Mouse (Mus musculus) limb, embryonic 12.5 days (tissue): Measurements from ENCODE around the gene Tbc1d16. TPM values are rescaled to one million over a fixed set of nuclear protein-coding genes. Genes with fewer than 3 reads are reported as not detected.

Experiments used
- ATAC-seq: fragments of 200-750 bp; cut with Nextera tagmentation; 2 replicates; pipeline ENCODE4 v1.8.0; 2017; ENCODE audit warnings: low read depth, moderate TSS enrichment; ENCODE audit not compliant: insufficient number of reproducible peaks, insufficient read depth, low FRiP score, low TSS enrichment
- H3K27ac ChIP-seq: fragments of 300-500 bp; sonication (generic); 2 replicates; pipeline ENCODE4 v1.5.1; 2016; ENCODE audit warnings: mild to moderate bottlenecking, moderate library complexity
- H3K27me3 ChIP-seq: fragments of 300-500 bp; sonication (generic); 2 replicates; pipeline ENCODE4 v1.6.1; 2016; ENCODE audit warnings: mild to moderate bottlenecking, moderate library complexity
- H3K36me3 ChIP-seq: fragments of 300-500 bp; sonication (generic); 2 replicates; pipeline ENCODE4 v1.6.1; 2016; ENCODE audit warnings: mild to moderate bottlenecking, moderate library complexity
- H3K4me1 ChIP-seq: fragments of 300-500 bp; sonication (generic); replicated peaks from 2 replicates; pipeline ENCODE4 v1.6.1; 2016
- H3K4me2 ChIP-seq: fragments of 300-500 bp; sonication (generic); 2 replicates; pipeline ENCODE4 v1.6.1; 2016; ENCODE audit warnings: mild to moderate bottlenecking, moderate library complexity
- H3K4me3 ChIP-seq: fragments of 300-500 bp; sonication (generic); replicated peaks from 2 replicates; pipeline ENCODE4 v1.5.1; 2016; ENCODE audit warnings: mild to moderate bottlenecking
- H3K9ac ChIP-seq: fragments of 300-500 bp; sonication (generic); replicated peaks from 2 replicates; pipeline ENCODE4 v1.6.1; 2016; ENCODE audit warnings: mild to moderate bottlenecking, moderate library complexity
- H3K9me3 ChIP-seq: fragments of 300-500 bp; sonication (generic); 2 replicates; pipeline ENCODE4 v1.6.1; 2016; ENCODE audit warnings: mild to moderate bottlenecking, moderate library complexity
- WGBS: fragments of 180-500 bp; shearing (Covaris S2); methylation state at CpG from one replicate; pipeline ENCODE4 v1.1.7; 2016; 5-methylcytosine and 5-hydroxymethylcytosine counted together
- polyA plus RNA-seq: library from polyadenylated mRNA; unstranded; fragments of >200 nt; fragmentation: Nextera tagmentation; extraction: Ambion mirVana; gene quantifications from 2 replicates; pipeline ENCODE4 v1.2.1, GENCODE M21; 2016

Gene Tbc1d16
- polyA plus RNA-seq, 1 experiment from 2014 or later, result 22.2 TPM

GRCm38 (mm10) chr11:119152321-119152831, 75.9 kb downstream of the Tbc1d16 start:
- ATAC-seq, result no peak
- no peak overlapping the region for H3K4me2 ChIP-seq
- peaks cover 17% of the 10 kb centered on the region for H3K27me3 ChIP-seq
- H3K36me3 ChIP-seq, result peaks cover 89% of the 10 kb centered on the region
- H3K9me3 ChIP-seq, result no peaks in the 10 kb centered on the region
- no peak overlapping the region for H3K9ac ChIP-seq
- no peak overlapping the region for H3K4me3 ChIP-seq
- 0 out of 2 replicates have a peak overlapping the region, but pooled peaks have one; percentile 37 for H3K27ac ChIP-seq
- 38% methylated on average over 14 of the region's 14 CpGs for WGBS
- peaks cover 33% of the 10 kb centered on the region for H3K4me1 ChIP-seq

GRCm38 (mm10) chr11:119151073-119151607, 77.2 kb downstream of the Tbc1d16 start:
- Histone ChIP-seq H3K27ac (no peak overlapping the region), H3K9me3 (no peaks in the 10 kb centered on the region), H3K4me1 (peaks cover 21% of the 10 kb centered on the region), H3K9ac (no peak overlapping the region), H3K27me3 (peaks cover 12% of the 10 kb centered on the region), H3K36me3 (peaks cover 88% of the 10 kb centered on the region), H3K4me3 (no peak overlapping the region), H3K4me2 (no peak overlapping the region)
- 87% methylated on average over 10 of the region's 10 CpGs for WGBS
- no peak for ATAC-seq

DNA sequence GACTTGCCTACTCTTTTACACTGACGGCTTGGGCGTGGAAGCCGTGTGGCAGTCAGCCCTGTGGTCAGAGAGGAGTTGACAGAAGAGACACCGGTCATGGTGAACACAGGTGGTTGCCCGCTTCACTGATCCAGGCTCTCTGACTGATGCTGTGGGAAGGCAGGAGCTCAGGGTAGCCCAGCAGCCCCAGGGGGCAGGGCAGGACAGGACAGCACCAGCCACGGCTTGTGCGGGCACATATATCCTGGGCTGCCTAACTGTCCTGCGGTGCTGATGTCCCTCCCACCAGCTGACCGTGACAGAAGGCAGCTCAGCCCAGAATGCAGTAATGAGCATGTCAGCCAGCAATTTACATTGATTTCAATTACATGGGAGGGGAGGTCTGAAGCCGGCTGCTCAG, 77.9 kb downstream of the Tbc1d16 start:
- H3K9ac ChIP-seq, result no peak overlapping the region
- peaks cover 81% of the 10 kb centered on the region for H3K36me3 ChIP-seq
- H3K4me2 ChIP-seq, result no peak overlapping the region
- ATAC-seq, result no peak
- peaks cover 5% of the 10 kb centered on the region for H3K27me3 ChIP-seq
- H3K9me3 ChIP-seq, result no peaks in the 10 kb centered on the region
- peaks cover 20% of the 10 kb centered on the region for H3K4me1 ChIP-seq
- no peak overlapping the region for H3K27ac ChIP-seq
- no peak overlapping the region for H3K4me3 ChIP-seq
- 76% methylated on average over 10 of the region's 10 CpGs for WGBS

DNA sequence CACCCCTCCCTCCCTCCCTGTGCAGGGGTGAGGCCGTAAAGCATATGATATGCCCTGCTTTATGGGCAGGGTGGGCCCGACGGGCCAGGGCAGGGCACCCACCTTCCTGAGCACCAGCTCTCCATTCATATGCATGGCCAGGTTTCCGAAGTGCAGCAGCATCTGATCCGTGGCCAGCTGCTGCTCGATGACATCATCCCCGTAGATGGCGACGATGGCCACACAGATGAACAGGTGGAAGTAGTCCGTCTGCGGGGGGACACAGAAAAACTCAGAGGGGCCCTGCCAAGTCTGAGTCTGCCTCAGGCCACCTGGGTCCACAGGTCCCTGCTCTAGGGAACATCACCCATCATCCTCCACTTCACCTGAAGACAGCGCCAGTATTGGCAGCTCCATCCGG, 79.5 kb downstream of the Tbc1d16 start:
- Histone ChIP-seq H3K27me3 (no peaks in the 10 kb centered on the region), H3K4me1 (peaks cover 36% of the 10 kb centered on the region), H3K9me3 (no peaks in the 10 kb centered on the region), H3K9ac (no peak overlapping the region), H3K4me2 (no peak overlapping the region), H3K4me3 (no peak overlapping the region), H3K36me3 (peaks cover 65% of the 10 kb centered on the region), H3K27ac (no peak overlapping the region)
- ATAC-seq, result no peak
- WGBS, result 93% methylated on average over 10 of the region's 13 CpGs

DNA sequence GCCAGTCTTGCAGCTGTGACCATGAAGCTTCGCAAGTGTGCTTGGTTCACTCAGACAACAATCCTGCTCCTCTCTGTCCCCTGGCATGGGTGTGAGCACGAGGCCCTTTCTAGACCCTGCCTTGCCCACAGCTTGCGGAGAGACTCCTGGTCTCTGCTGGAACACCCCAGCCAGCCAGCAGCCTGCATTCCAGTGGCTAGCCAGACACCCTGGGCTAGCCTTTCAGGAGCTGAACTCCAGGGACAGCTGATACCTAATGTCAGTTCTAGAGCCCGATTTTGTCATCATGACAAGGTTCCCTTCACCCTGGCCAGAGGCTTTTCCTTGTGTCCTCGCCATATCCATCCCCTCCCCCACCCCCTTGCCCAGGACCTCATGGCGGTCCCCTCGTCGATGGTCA, 81.1 kb downstream of the Tbc1d16 start:
- no peak for ATAC-seq
- Histone ChIP-seq H3K36me3 (peaks cover 53% of the 10 kb centered on the region), H3K27me3 (no peaks in the 10 kb centered on the region), H3K9ac (no peak overlapping the region), H3K4me3 (no peak overlapping the region), H3K9me3 (no peaks in the 10 kb centered on the region), H3K27ac (no peak overlapping the region), H3K4me1 (peaks cover 38% of the 10 kb centered on the region), H3K4me2 (no peak overlapping the region)
- 84% methylated on average over 8 of the region's 8 CpGs for WGBS

GRCm38 (mm10) chr11:119146140-119146539, 82.2 kb downstream of the Tbc1d16 start:
- Histone ChIP-seq H3K4me2 (no peak overlapping the region), H3K27me3 (no peaks in the 10 kb centered on the region), H3K9me3 (no peaks in the 10 kb centered on the region), H3K9ac (no peak overlapping the region), H3K27ac (no peak overlapping the region), H3K4me3 (no peak overlapping the region), H3K36me3 (peaks cover 45% of the 10 kb centered on the region), H3K4me1 (peaks cover 34% of the 10 kb centered on the region)
- WGBS, result 30% methylated on average over 12 of the region's 12 CpGs
- no peak for ATAC-seq

- Histone ChIP-seq H3K4me3 (no peak overlapping the region), H3K36me3 (peaks cover 34% of the 10 kb centered on the region), H3K4me2 (no peak overlapping the region), H3K9me3 (no peaks in the 10 kb centered on the region), H3K27me3 (no peaks in the 10 kb centered on the region), H3K27ac (no peak overlapping the region), H3K4me1 (peaks cover 34% of the 10 kb centered on the region), H3K9ac (no peak overlapping the region)
- no peak for ATAC-seq
- WGBS, result 36% methylated on average over 16 of the region's 16 CpGs
These were observed 83.4 kb downstream of the Tbc1d16 start for GRCm38 (mm10) chr11:119144801-119145475.

GRCm38 (mm10) chr11:119143376-119144002, 84.8 kb downstream of the Tbc1d16 start:
- H3K27ac ChIP-seq, result no peak overlapping the region
- no peaks in the 10 kb centered on the region for H3K27me3 ChIP-seq
- H3K4me1 ChIP-seq, result peaks cover 34% of the 10 kb centered on the region

GRCm38 (mm10) chr11:119142615-119143014, 85.7 kb downstream of the Tbc1d16 start:
- Histone ChIP-seq H3K27ac (no peak overlapping the region), H3K36me3 (peaks cover 11% of the 10 kb centered on the region), H3K4me1 (peaks cover 34% of the 10 kb centered on the region), H3K9me3 (no peaks in the 10 kb centered on the region), H3K9ac (no peak overlapping the region), H3K4me3 (no peak overlapping the region), H3K4me2 (no peak overlapping the region), H3K27me3 (peaks cover 3% of the 10 kb centered on the region; the same call in 1 of the 2 replicates)
- ATAC-seq, result no peak
- WGBS, result 81% methylated on average over 8 of the region's 8 CpGs

More at GRCm38 (mm10) chr11:119143376-119144002, 84.8 kb downstream of the Tbc1d16 start:
- Histone ChIP-seq H3K36me3 (peaks cover 20% of the 10 kb centered on the region), H3K9ac (no peak overlapping the region; the same call in 1 of the 2 replicates), H3K4me2 (no peak overlapping the region), H3K9me3 (no peaks in the 10 kb centered on the region), H3K4me3 (no peak overlapping the region)
- ATAC-seq, result no peak
- WGBS, result 82% methylated on average over 16 of the region's 16 CpGs

DNA sequence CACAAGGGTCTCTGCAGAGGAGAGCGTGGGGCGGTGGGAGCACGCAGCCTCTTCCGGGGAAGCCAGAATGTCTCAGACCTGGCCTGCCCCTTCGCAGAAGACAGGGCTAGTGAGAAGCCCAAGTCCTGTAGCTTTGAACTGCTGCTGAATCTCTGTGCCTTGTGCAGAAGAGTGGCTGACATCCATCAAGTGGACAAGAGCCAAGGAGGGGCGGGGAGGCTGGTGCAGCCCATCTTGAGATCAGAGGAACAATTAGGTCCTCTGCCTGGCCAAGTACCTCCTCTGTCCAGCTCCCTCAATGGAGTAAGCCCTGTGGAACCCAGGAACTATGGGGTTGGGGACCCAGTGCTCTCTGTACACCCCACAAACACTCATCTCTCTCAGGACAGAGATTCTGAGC, 89.3 kb downstream of the Tbc1d16 start:
- 82% methylated on average over 6 of the region's 6 CpGs for WGBS

GRCm38 (mm10) chr11:119138205-119138604, 90.1 kb downstream of the Tbc1d16 start:
- Histone ChIP-seq H3K4me1 (peaks cover 23% of the 10 kb centered on the region), H3K27ac (no peak overlapping the region), H3K9ac (no peak overlapping the region), H3K4me2 (no peak overlapping the region), H3K9me3 (no peaks in the 10 kb centered on the region), H3K36me3 (0 out of 2 replicates have a peak, but pooled peaks cover under 1% of the 10 kb centered on the region), H3K27me3 (peaks cover 10% of the 10 kb centered on the region; the same call in 1 of the 2 replicates), H3K4me3 (no peak overlapping the region)
- 75% methylated on average over 9 of the region's 9 CpGs for WGBS
- ATAC-seq, result no peak

More for the DNA sequence above, 89.3 kb downstream of the Tbc1d16 start:
- no peak overlapping the region for H3K9ac ChIP-seq
- no peak overlapping the region for H3K4me2 ChIP-seq
- no peak overlapping the region for H3K27ac ChIP-seq
- 0 out of 2 replicates have a peak, but pooled peaks cover 5% of the 10 kb centered on the region for H3K36me3 ChIP-seq
- no peak overlapping the region for H3K4me3 ChIP-seq
- H3K4me1 ChIP-seq, result peaks cover 23% of the 10 kb centered on the region
- H3K9me3 ChIP-seq, result no peaks in the 10 kb centered on the region
- H3K27me3 ChIP-seq, result peaks cover 8% of the 10 kb centered on the region; the same call in 1 of the 2 replicates
- no peak for ATAC-seq
